27 mouse cellular contexts compared by ENCODE assay signal in genomic region chr3:138578867-138579266, GRCm38 (mm10). TPM values are rescaled to one million over a fixed set of nuclear protein-coding genes. Genes with fewer than 3 reads are reported as not detected.
A peak's percentile ranks its signal among the peaks of the same experiment; 100 is the strongest.
DNase-seq lines count a peak whose midpoint lies in the region; ATAC-seq and TF ChIP-seq lines count a peak whose summit lies in the region.
"Had no signal": no experiment of that assay in that cellular context is flagged by ENCODE, and none has a peak within 500 bp of the region (broad histone marks: within the 10 kb centered on the region; RNA-seq: fewer than 3 reads in every experiment).

No protein-coding gene starts in this region.

- H3K4me3 ChIP-seq in lung, embryonic 15.5 days = no peak overlapping the region
- no peak overlapping the region for H3K4me3 ChIP-seq in lung, postnatal 0 days (ENCODE audit: low read depth, low read length)
- H3K4me3 ChIP-seq in lung, adult 2 months (replicated peaks; ENCODE audit: extremely low read depth, low read depth, low read length) = no peak overlapping the region
- H3K4me3 ChIP-seq in hindbrain, embryonic 10.5 days = no peak overlapping the region
- H3K4me3 ChIP-seq: embryonic facial prominence, embryonic 13.5 days; embryonic facial prominence, embryonic 15.5 days; erythroblast, embryonic 14.5 days; forebrain, embryonic 10.5 days; forebrain, embryonic 12.5 days had no signal

- no peaks in the 10 kb centered on the region for H3K36me3 ChIP-seq in lung, embryonic 15.5 days
- no peaks in the 10 kb centered on the region for H3K36me3 ChIP-seq in lung, postnatal 0 days (ENCODE audit: insufficient read depth, low read length)
- no peaks in the 10 kb centered on the region for H3K36me3 ChIP-seq in hindbrain, embryonic 10.5 days
- H3K36me3 ChIP-seq: embryonic facial prominence, embryonic 13.5 days; embryonic facial prominence, embryonic 15.5 days; forebrain, embryonic 10.5 days; forebrain, embryonic 12.5 days; G1E had no signal

- DNase-seq in lung, postnatal 4 days = no peak
- DNase-seq in lung, postnatal 0 days (ENCODE audit: low spot score) = peak; percentile 29
- no peak for DNase-seq in lung, adult 2 months
- DNase-seq in ES-CJ7 (ENCODE audit: low read depth, low spot score) = peak; percentile 58
- DNase-seq in R1 (ENCODE audit: low read depth, low spot score) = peak; percentile 93
- no peak for DNase-seq in hindbrain, embryonic 10.5 days (ENCODE audit: low spot score)
- no peak for DNase-seq in layer of hippocampus, postnatal 25 days (ENCODE audit: extremely low spot score in 1 of 2, low spot score in 1 of 2)
- DNase-seq: adrenal gland, adult 2 months; adrenal gland, postnatal 10 days; adrenal gland, postnatal 25 days; cerebellum, adult 11 months; cerebellum, adult 18-20 months; cerebellum, adult 8-10 months; cerebellum, adult 9-11 months; cerebellum, postnatal 14 days; cerebellum, postnatal 36 days; embryo, embryonic 11 days had no signal

- H3K4me2 ChIP-seq in lung, embryonic 15.5 days = no peak overlapping the region
- H3K4me2 ChIP-seq in lung, postnatal 0 days (replicated peaks; ENCODE audit: low read depth, low read length) = no peak overlapping the region
- H3K4me2 ChIP-seq: embryonic facial prominence, embryonic 13.5 days; embryonic facial prominence, embryonic 15.5 days; forebrain, embryonic 12.5 days had no signal

- WGBS in lung, embryonic 15.5 days = 71% methylated on average over 10 of the region's 10 CpGs
- 70% methylated on average over 10 of the region's 10 CpGs for WGBS in lung, postnatal 0 days
- 75% methylated on average over 10 of the region's 10 CpGs for WGBS in lung, adult 2 months
- 96% methylated on average over 10 of the region's 10 CpGs for WGBS in hindbrain, embryonic 10.5 days

- ATAC-seq in lung, embryonic 15.5 days (ENCODE audit: borderline replicate concordance, extremely low read depth, low FRiP score, low TSS enrichment) = peak; percentile 46; the same call in 1 of the 2 replicates
- ATAC-seq in lung, postnatal 0 days = peak; percentile 46
- ATAC-seq: forebrain, embryonic 14.5 days; forebrain, embryonic 16.5 days; Patski had no signal

- no peak for TF ChIP-seq CTCF in lung, postnatal 0 days (IDR thresholded peaks at IDR 0.05)
- no peak for TF ChIP-seq CTCF in lung, adult 2 months (IDR thresholded peaks at IDR 0.05; ENCODE audit: insufficient read depth, low read length)

- no peaks in the 10 kb centered on the region for H3K4me1 ChIP-seq in lung, embryonic 15.5 days
- H3K4me1 ChIP-seq in lung, postnatal 0 days (ENCODE audit: insufficient read depth, low read depth, low read length) = no peaks in the 10 kb centered on the region
- H3K4me1 ChIP-seq in lung, adult 2 months (ENCODE audit: control insufficient read depth, insufficient read depth, low read length) = no peaks in the 10 kb centered on the region
- no peaks in the 10 kb centered on the region for H3K4me1 ChIP-seq in hindbrain, embryonic 10.5 days (replicated peaks)
- H3K4me1 ChIP-seq: embryonic facial prominence, embryonic 13.5 days; embryonic facial prominence, embryonic 15.5 days; forebrain, embryonic 10.5 days; forebrain, embryonic 12.5 days had no signal

- H3K9ac ChIP-seq in lung, embryonic 15.5 days = no peak overlapping the region
- H3K9ac ChIP-seq in lung, postnatal 0 days (replicated peaks; ENCODE audit: low read depth) = no peak overlapping the region
- H3K9ac ChIP-seq: embryonic facial prominence, embryonic 13.5 days; embryonic facial prominence, embryonic 15.5 days; forebrain, embryonic 12.5 days had no signal

- TF ChIP-seq POLR2A in lung, adult 2 months (IDR thresholded peaks at IDR 0.05; ENCODE audit: borderline replicate concordance, extremely low read depth, low read depth, low read length) = no peak

- no peak overlapping the region for H3K27ac ChIP-seq in lung, embryonic 15.5 days
- no peak overlapping the region for H3K27ac ChIP-seq in lung, postnatal 0 days (ENCODE audit: low read length)
- H3K27ac ChIP-seq in hindbrain, embryonic 10.5 days = no peak overlapping the region
- H3K27ac ChIP-seq: embryonic facial prominence, embryonic 13.5 days; embryonic facial prominence, embryonic 15.5 days; forebrain, embryonic 10.5 days; forebrain, embryonic 12.5 days had no signal

- TF ChIP-seq EP300 in lung, postnatal 0 days (IDR thresholded peaks at IDR 0.05) = no peak

- no peaks in the 10 kb centered on the region for H3K9me3 ChIP-seq in lung, embryonic 15.5 days
- H3K9me3 ChIP-seq in lung, postnatal 0 days (ENCODE audit: low read length) = no peaks in the 10 kb centered on the region
- peaks cover 7% of the 10 kb centered on the region for H3K9me3 ChIP-seq in hindbrain, embryonic 10.5 days
- H3K9me3 ChIP-seq: embryonic facial prominence, embryonic 15.5 days; forebrain, embryonic 12.5 days; G1E had no signal

- H3K27me3 ChIP-seq in lung, embryonic 15.5 days = no peaks in the 10 kb centered on the region
- no peaks in the 10 kb centered on the region for H3K27me3 ChIP-seq in lung, postnatal 0 days (replicated peaks; ENCODE audit: insufficient read depth, low read length)
- H3K27me3 ChIP-seq in hindbrain, embryonic 10.5 days (ENCODE audit: insufficient read depth, poor library complexity, severe bottlenecking) = no peaks in the 10 kb centered on the region
- H3K27me3 ChIP-seq: embryonic facial prominence, embryonic 13.5 days; embryonic facial prominence, embryonic 15.5 days; forebrain, embryonic 12.5 days; Patski had no signal

RNA-seq across cellular contexts. Expression of gene Eif4e, which starts 52.9 kb away (rescaled TPM):
- 343 and 357 TPM in 2 replicates for polyA plus RNA-seq in lung, embryonic 15.5 days (2015; fragmentation: Nextera tagmentation; extraction: Ambion mirVana)
- polyA plus RNA-seq in lung, postnatal 0 days (2015; fragmentation: Nextera tagmentation; extraction: Ambion mirVana) = 121 and 125 TPM in 2 replicates
- polyA plus RNA-seq in lung, adult 2 months (2012; rRNA removed) = 5.1 and 23.2 TPM in 2 replicates
- 370 and 465 TPM in 2 replicates for polyA plus RNA-seq in hindbrain, embryonic 10.5 days (2016; fragmentation: Nextera tagmentation; extraction: Ambion mirVana)
- total RNA-seq in layer of hippocampus, postnatal 25 days (2021) = 100 to 1,000 TPM; 164 to 177 TPM

Comparison
In these comparisons a context has a peak if more than half of its experiments do, and no peak if none do; other contexts are left out.
1. DNase-seq: peak in lung, postnatal 0 days (single experiment), ES-CJ7 (single experiment) and R1 (single experiment); none in lung, postnatal 4 days (0 of 2), lung, adult 2 months (single experiment), hindbrain, embryonic 10.5 days (single experiment) and layer of hippocampus, postnatal 25 days (0 of 2).